In the genomic region with DNA sequence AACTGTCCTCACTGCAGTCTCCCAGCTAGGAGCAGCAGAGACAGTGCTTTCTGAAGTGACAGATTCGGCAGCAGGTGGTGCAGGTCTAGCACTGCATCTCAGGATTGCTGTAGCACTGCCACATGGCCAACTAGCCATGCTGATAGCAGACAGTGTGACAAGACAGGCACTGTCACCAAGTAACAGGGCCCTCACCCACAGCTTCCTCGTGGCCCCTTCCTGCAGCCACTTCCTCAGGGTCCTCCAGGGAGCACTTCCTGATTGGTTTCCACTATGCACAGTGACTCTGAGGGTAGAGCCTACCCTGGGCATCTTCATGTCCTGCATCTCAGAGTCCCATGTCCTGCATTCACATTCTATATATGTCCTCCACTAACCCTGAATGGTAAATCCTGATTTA, we compare ENCODE assay signal across 36 mouse cellular contexts. TPM values are rescaled to one million over a fixed set of nuclear protein-coding genes. Genes with fewer than 3 reads are reported as not detected.
DNase-seq lines count a peak whose midpoint lies in the region; ATAC-seq and TF ChIP-seq lines count a peak whose summit lies in the region.
"Had no signal": no experiment of that assay in that cellular context is flagged by ENCODE, and none has a peak within 500 bp of the region (broad histone marks: within the 10 kb centered on the region; RNA-seq: fewer than 3 reads in every experiment).

No protein-coding gene starts in this region.

- no peak overlapping the region for H3K27ac ChIP-seq in heart, adult 2 months
- H3K27ac ChIP-seq in liver, embryonic 15.5 days (replicated peaks), result peak overlapping the region; percentile 24; the same call in 1 of the 2 replicates
- H3K27ac ChIP-seq in liver, postnatal 0 days (ENCODE audit: low read depth), result no peak overlapping the region
- no peak overlapping the region for H3K27ac ChIP-seq in MEL (ENCODE audit: control insufficient read depth, low read depth, low read length)
- H3K27ac ChIP-seq: embryonic facial prominence, embryonic 10.5 days; embryonic facial prominence, embryonic 15.5 days; forebrain, embryonic 12.5 days; hindbrain, embryonic 14.5 days; left cerebral cortex, adult 2 months; limb, embryonic 12.5 days; midbrain, embryonic 13.5 days; neural tube, embryonic 13.5 days had no signal

- H3K36me3 ChIP-seq in heart, adult 2 months (ENCODE audit: control insufficient read depth, insufficient read depth, low read length), result no peaks in the 10 kb centered on the region; the same call in none of the 2 replicates
- H3K36me3 ChIP-seq in liver, embryonic 15.5 days (replicated peaks), result peaks cover 33% of the 10 kb centered on the region
- H3K36me3 ChIP-seq in liver, postnatal 0 days (replicated peaks; ENCODE audit: insufficient read depth, low read length), result peaks cover 27% of the 10 kb centered on the region
- peaks cover 0 to 8% of the 10 kb centered on the region in 2 experiments; a peak in 3 of 4 replicates for H3K36me3 ChIP-seq in MEL (ENCODE audit: control insufficient read depth in 1 of 2, insufficient read depth in 2 of 2, low read length in 2 of 2)
- H3K36me3 ChIP-seq in megakaryocyte, embryonic 14.5 days (replicated peaks; ENCODE audit: low read length), result peaks cover 66% of the 10 kb centered on the region

- no peak for TF ChIP-seq RAD21 in MEL (IDR thresholded peaks at IDR 0.05; ENCODE audit: low read depth, low read length)

- H3K4me2 ChIP-seq in liver, embryonic 15.5 days, result peak overlapping the region; percentile 30
- no peak overlapping the region for H3K4me2 ChIP-seq in liver, postnatal 0 days (ENCODE audit: low read depth, low read length)
- H3K4me2 ChIP-seq: embryonic facial prominence, embryonic 15.5 days; forebrain, embryonic 12.5 days; hindbrain, embryonic 14.5 days; limb, embryonic 12.5 days; liver, embryonic 11.5 days; midbrain, embryonic 13.5 days; neural tube, embryonic 13.5 days had no signal

- no peak for TF ChIP-seq POLR2A in heart, adult 2 months (IDR thresholded peaks at IDR 0.05; ENCODE audit: insufficient read depth, low read depth, low read length)
- TF ChIP-seq POLR2A in MEL (IDR thresholded peaks at IDR 0.05; ENCODE audit: control insufficient read depth in 1 of 2, insufficient read depth in 1 of 2, low read depth in 1 of 2, low read length in 2 of 2, poor library complexity in 1 of 2), result no peak

- intact Hi-C loops in heart, adult 2 months (cut with DNase I), result loop anchor here (5.0 kb wide), 2 partner anchors 67 to 123 kb away; no protein-coding TSS in a partner anchor
- intact Hi-C loops in heart, postnatal 36 days (cut with DNase I), result loop anchor here (5.0 to 10.0 kb wide), 3 partner anchors 67 to 480 kb away; partner anchors contain the start of gene Sin3b

- no peak for ATAC-seq in liver, embryonic 15.5 days (ENCODE audit: insufficient read depth)
- ATAC-seq in liver, postnatal 0 days, result no peak
- ATAC-seq: forebrain, postnatal 0 days; intestine, postnatal 0 days; midbrain, embryonic 13.5 days had no signal

- H3K4me1 ChIP-seq in heart, adult 2 months (ENCODE audit: control insufficient read depth, insufficient read depth, low read length), result peaks cover 14% of the 10 kb centered on the region
- peaks cover 42% of the 10 kb centered on the region for H3K4me1 ChIP-seq in liver, embryonic 15.5 days (replicated peaks)
- H3K4me1 ChIP-seq in liver, postnatal 0 days (ENCODE audit: insufficient read depth), result peaks cover 29% of the 10 kb centered on the region
- peaks cover 0 to 13% of the 10 kb centered on the region in 2 experiments; a peak in 2 of 4 replicates for H3K4me1 ChIP-seq in MEL (ENCODE audit: control insufficient read depth in 1 of 2, insufficient read depth in 2 of 2, low read length in 2 of 2)
- H3K4me1 ChIP-seq in megakaryocyte, embryonic 14.5 days, result peaks cover 77% of the 10 kb centered on the region

- peaks cover 7% of the 10 kb centered on the region for H3K79me2 ChIP-seq in heart, adult 2 months (replicated peaks; ENCODE audit: control insufficient read depth, insufficient read depth, low read length)
- H3K79me2 ChIP-seq in MEL (ENCODE audit: control insufficient read depth, insufficient read depth, low read length, poor library complexity), result peaks cover 18% of the 10 kb centered on the region

- H3K4me3 ChIP-seq in heart, adult 2 months, result no peak overlapping the region
- no peak overlapping the region for H3K4me3 ChIP-seq in liver, embryonic 15.5 days (replicated peaks)
- no peak overlapping the region for H3K4me3 ChIP-seq in liver, postnatal 0 days (ENCODE audit: low read depth, low read length)
- no peak overlapping the region for H3K4me3 ChIP-seq in MEL (ENCODE audit: control insufficient read depth in 1 of 2, insufficient read depth in 1 of 2, low read depth in 2 of 2, low read length in 2 of 2)
- peak overlapping the region; percentile 84 for H3K4me3 ChIP-seq in megakaryocyte, embryonic 14.5 days (replicated peaks)
- H3K4me3 ChIP-seq: embryonic facial prominence, embryonic 10.5 days; embryonic facial prominence, embryonic 15.5 days; forebrain, embryonic 12.5 days; left cerebral cortex, adult 2 months; limb, embryonic 12.5 days; midbrain, embryonic 13.5 days; neural tube, embryonic 13.5 days had no signal

- H3K9me3 ChIP-seq in liver, embryonic 15.5 days (replicated peaks), result no peaks in the 10 kb centered on the region
- H3K9me3 ChIP-seq in liver, postnatal 0 days (ENCODE audit: low read length), result no peaks in the 10 kb centered on the region
- H3K9me3 ChIP-seq in MEL (replicated peaks; ENCODE audit: insufficient read depth, low read length), result no peaks in the 10 kb centered on the region
- H3K9me3 ChIP-seq in megakaryocyte, embryonic 14.5 days, result no peaks in the 10 kb centered on the region
- H3K9me3 ChIP-seq: embryonic facial prominence, embryonic 10.5 days; embryonic facial prominence, embryonic 15.5 days; forebrain, embryonic 12.5 days; limb, embryonic 12.5 days; midbrain, embryonic 13.5 days; neural tube, embryonic 13.5 days had no signal

- H3K9ac ChIP-seq in heart, adult 2 months (ENCODE audit: low read depth, low read length), result peak overlapping the region; percentile 30; the same call in 1 of the 2 replicates
- H3K9ac ChIP-seq in liver, embryonic 15.5 days, result no peak overlapping the region
- no peak overlapping the region for H3K9ac ChIP-seq in liver, postnatal 0 days (replicated peaks)
- H3K9ac ChIP-seq in MEL (ENCODE audit: control insufficient read depth, low read depth, low read length, poor library complexity, severe bottlenecking), result no peak overlapping the region
- H3K9ac ChIP-seq: embryonic facial prominence, embryonic 15.5 days; forebrain, embryonic 12.5 days; forebrain, postnatal 0 days; hindbrain, embryonic 14.5 days; limb, embryonic 12.5 days; midbrain, embryonic 13.5 days; neural tube, embryonic 13.5 days had no signal

- TF ChIP-seq CTCF in heart, adult 2 months (IDR thresholded peaks at IDR 0.05), result no peak
- no peak for TF ChIP-seq CTCF in liver, postnatal 0 days (IDR thresholded peaks at IDR 0.05; ENCODE audit: low read depth)
- no peak for TF ChIP-seq CTCF in MEL (IDR thresholded peaks at IDR 0.05 in 2 of 3, conservative IDR thresholded peaks at IDR 0.05 in 1 of 3; ENCODE audit: control insufficient read depth in 1 of 3, insufficient read depth in 1 of 3, low read depth in 2 of 3, low read length in 3 of 3, poor library complexity in 1 of 3, severe bottlenecking in 1 of 3)

- peak in 1 of 2 experiments; percentile 23 for DNase-seq in heart, adult 2 months
- DNase-seq in heart, postnatal 36 days, result no peak
- DNase-seq in liver, postnatal 0 days, result no peak
- DNase-seq in MEL (ENCODE audit: low read depth, low spot score), result no peak
- no peak for DNase-seq in gastrocnemius, postnatal 10 days
- DNase-seq: adrenal gland, postnatal 14 days; cerebellum, adult 8-10 months; cerebellum, postnatal 25 days; forebrain, postnatal 0 days; gastrocnemius, postnatal 14 days; kidney, postnatal 14 days; lung, adult 2 months; lung, postnatal 14 days; thymus, adult 18-20 months; thymus, postnatal 25 days had no signal

- no peaks in the 10 kb centered on the region for H3K27me3 ChIP-seq in heart, adult 2 months (ENCODE audit: control insufficient read depth, insufficient read depth, low read length)
- H3K27me3 ChIP-seq in liver, embryonic 15.5 days, result no peaks in the 10 kb centered on the region
- no peaks in the 10 kb centered on the region for H3K27me3 ChIP-seq in liver, postnatal 0 days (ENCODE audit: insufficient read depth, low read length)
- no peaks in the 10 kb centered on the region for H3K27me3 ChIP-seq in MEL (ENCODE audit: control insufficient read depth in 1 of 2, insufficient read depth in 2 of 2, low read length in 2 of 2)
- no peaks in the 10 kb centered on the region for H3K27me3 ChIP-seq in megakaryocyte, embryonic 14.5 days (replicated peaks)
- H3K27me3 ChIP-seq: embryonic facial prominence, embryonic 15.5 days; forebrain, embryonic 12.5 days; limb, embryonic 12.5 days; midbrain, embryonic 13.5 days; neural tube, embryonic 13.5 days had no signal

- TF ChIP-seq EP300 in heart, adult 2 months (IDR thresholded peaks at IDR 0.05; ENCODE audit: insufficient read depth, low read depth, low read length), result no peak
- TF ChIP-seq EP300 in liver, postnatal 0 days (IDR thresholded peaks at IDR 0.05; ENCODE audit: low read depth), result no peak
- no peak for TF ChIP-seq EP300 in MEL (IDR thresholded peaks at IDR 0.05; ENCODE audit: low read depth in 1 of 2, low read length in 2 of 2)

- 25% methylated on average over 2 of the region's 2 CpGs for WGBS in heart, adult 2 months
- 15% methylated on average over 2 of the region's 2 CpGs for WGBS in liver, embryonic 15.5 days (ENCODE audit: insufficient replicate concordance)
- 33% methylated on average over 2 of the region's 2 CpGs for WGBS in liver, postnatal 0 days (ENCODE audit: insufficient replicate concordance)

RNA-seq across cellular contexts. Expression of gene Ap1m1, which starts 4.8 kb away (rescaled TPM):
- total RNA-seq in heart, adult 2 months (2021), result 10 to 100 TPM; 44.6 to 48.8 TPM
- polyA plus RNA-seq in heart, adult 2 months (2012; rRNA removed), result 74.3 and 77.0 TPM in 2 replicates
- 10 to 100 TPM; 49.4 to 49.6 TPM for total RNA-seq in heart, postnatal 36 days (2021)
- polyA plus RNA-seq in liver, embryonic 15.5 days (2015; fragmentation: Nextera tagmentation; extraction: Ambion mirVana), result 57.0 and 61.7 TPM in 2 replicates
- polyA plus RNA-seq in liver, postnatal 0 days (2015; fragmentation: Nextera tagmentation; extraction: Ambion mirVana), result 40.7 and 41.7 TPM in 2 replicates
- 45.7 and 47.4 TPM in 2 replicates for total RNA-seq in MEL (2012; rRNA removed)
- polyA plus RNA-seq in MEL (2012; ENCODE audit: insufficient read depth in 1 of 2, insufficient read length in 2 of 2, low read depth in 1 of 2, low replicate concordance in 2 of 2, missing spikeins in 1 of 2), result 100 to 1,000 TPM in 1 of 2 experiments, not detected in 1; 117 TPM
- 188 and 196 TPM in 2 replicates for polyA plus RNA-seq in megakaryocyte, embryonic 14.5 days (2012; ENCODE audit: insufficient read depth, low replicate concordance)
- 10 to 100 TPM; 28.7 to 35.9 TPM for total RNA-seq in gastrocnemius, postnatal 10 days (2021)

RNA-seq across cellular contexts. Expression of gene Fam32a, which starts 25.1 kb away (rescaled TPM):
- total RNA-seq in heart, adult 2 months (2021), result 10 to 100 TPM; 21.4 to 23.2 TPM
- 21.2 and 29.9 TPM in 2 replicates for polyA plus RNA-seq in heart, adult 2 months (2012; rRNA removed)
- 10 to 100 TPM; 21.2 to 25.0 TPM for total RNA-seq in heart, postnatal 36 days (2021)
- polyA plus RNA-seq in liver, embryonic 15.5 days (2015; fragmentation: Nextera tagmentation; extraction: Ambion mirVana), result 32.2 and 33.9 TPM in 2 replicates
- 27.5 and 28.4 TPM in 2 replicates for polyA plus RNA-seq in liver, postnatal 0 days (2015; fragmentation: Nextera tagmentation; extraction: Ambion mirVana)
- 42.2 and 45.5 TPM in 2 replicates for total RNA-seq in MEL (2012; rRNA removed)
- polyA plus RNA-seq in MEL (2012; ENCODE audit: insufficient read depth in 1 of 2, insufficient read length in 2 of 2, low read depth in 1 of 2, low replicate concordance in 2 of 2, missing spikeins in 1 of 2), result 10 to 100 TPM in 1 of 2 experiments, not detected in 1; 45.9 TPM
- 9.5 and 80.5 TPM in 2 replicates for polyA plus RNA-seq in megakaryocyte, embryonic 14.5 days (2012; ENCODE audit: insufficient read depth, low replicate concordance)
- 10 to 100 TPM; 14.7 to 17.9 TPM for total RNA-seq in gastrocnemius, postnatal 10 days (2021)

RNA-seq across cellular contexts. Expression of gene Gm11034, which starts 31.2 kb away (rescaled TPM):
- total RNA-seq in heart, adult 2 months (2021), result not detected
- not detected in 2 replicates for polyA plus RNA-seq in heart, adult 2 months (2012; rRNA removed)
- total RNA-seq in heart, postnatal 36 days (2021), result not detected
- polyA plus RNA-seq in liver, embryonic 15.5 days (2015; fragmentation: Nextera tagmentation; extraction: Ambion mirVana), result not detected in 2 replicates
- polyA plus RNA-seq in liver, postnatal 0 days (2015; fragmentation: Nextera tagmentation; extraction: Ambion mirVana), result not detected in 2 replicates
- total RNA-seq in MEL (2012; rRNA removed), result not detected in 2 replicates
- polyA plus RNA-seq in MEL (2012; ENCODE audit: insufficient read depth in 1 of 2, insufficient read length in 2 of 2, low read depth in 1 of 2, low replicate concordance in 2 of 2, missing spikeins in 1 of 2), result not detected
- not detected in 2 replicates for polyA plus RNA-seq in megakaryocyte, embryonic 14.5 days (2012; ENCODE audit: insufficient read depth, low replicate concordance)
- not detected for total RNA-seq in gastrocnemius, postnatal 10 days (2021)
- total RNA-seq: adrenal gland, postnatal 14 days; forebrain, postnatal 0 days; gastrocnemius, postnatal 14 days; heart, adult 18-20 months; hematopoietic stem cell, adult 5-6 weeks; layer of hippocampus, postnatal 14 days; left cerebral cortex, adult 2 months; left cerebral cortex, postnatal 25 days; megakaryocyte-erythroid progenitor cell, adult 5-6 weeks had no signal
- polyA plus RNA-seq: embryonic facial prominence, embryonic 10.5 days; embryonic facial prominence, embryonic 15.5 days; forebrain, embryonic 12.5 days; forebrain, postnatal 0 days; heart, embryonic 16.5 days; hindbrain, embryonic 14.5 days; intestine, postnatal 0 days; kidney, embryonic 14.5 days; limb, embryonic 12.5 days; liver, embryonic 11.5 days; lung, adult 2 months; midbrain, embryonic 13.5 days; neural tube, embryonic 13.5 days; small intestine, adult 2 months; stomach, embryonic 16.5 days had no signal

RNA-seq across cellular contexts. Expression of gene Cib3, which starts 32.0 kb away (rescaled TPM):
- 1 to 10 TPM in 1 of 2 experiments, under 1 TPM in 1; 0.66 to 1.5 TPM for total RNA-seq in heart, adult 2 months (2021)
- polyA plus RNA-seq in heart, adult 2 months (2012; rRNA removed), result 1.1 TPM in 2 replicates
- total RNA-seq in heart, postnatal 36 days (2021), result under 1 TPM in 1 of 2 experiments, not detected in 1; 0.57 TPM
- polyA plus RNA-seq in liver, embryonic 15.5 days (2015; fragmentation: Nextera tagmentation; extraction: Ambion mirVana), result not detected in 2 replicates
- polyA plus RNA-seq in liver, postnatal 0 days (2015; fragmentation: Nextera tagmentation; extraction: Ambion mirVana), result not detected in 2 replicates
- total RNA-seq in MEL (2012; rRNA removed), result not detected in 2 replicates
- not detected for polyA plus RNA-seq in MEL (2012; ENCODE audit: insufficient read depth in 1 of 2, insufficient read length in 2 of 2, low read depth in 1 of 2, low replicate concordance in 2 of 2, missing spikeins in 1 of 2)
- not detected in 2 replicates for polyA plus RNA-seq in megakaryocyte, embryonic 14.5 days (2012; ENCODE audit: insufficient read depth, low replicate concordance)
- total RNA-seq in gastrocnemius, postnatal 10 days (2021), result not detected
- total RNA-seq: adrenal gland, postnatal 14 days; gastrocnemius, postnatal 14 days; hematopoietic stem cell, adult 5-6 weeks; layer of hippocampus, postnatal 14 days; megakaryocyte-erythroid progenitor cell, adult 5-6 weeks had no signal
- polyA plus RNA-seq: embryonic facial prominence, embryonic 10.5 days; forebrain, embryonic 12.5 days; forebrain, postnatal 0 days; heart, embryonic 16.5 days; hindbrain, embryonic 14.5 days; kidney, embryonic 14.5 days; limb, embryonic 12.5 days; liver, embryonic 11.5 days; midbrain, embryonic 13.5 days; neural tube, embryonic 13.5 days; small intestine, adult 2 months; stomach, embryonic 16.5 days had no signal

RNA-seq across cellular contexts. Expression of gene Hsh2d, which starts 55.2 kb away (rescaled TPM):
- not detected for total RNA-seq in heart, adult 2 months (2021)
- 0.18 and 0.55 TPM in 2 replicates for polyA plus RNA-seq in heart, adult 2 months (2012; rRNA removed)
- not detected for total RNA-seq in heart, postnatal 36 days (2021)
- polyA plus RNA-seq in liver, embryonic 15.5 days (2015; fragmentation: Nextera tagmentation; extraction: Ambion mirVana), result 0.26 and 0.33 TPM in 2 replicates
- polyA plus RNA-seq in liver, postnatal 0 days (2015; fragmentation: Nextera tagmentation; extraction: Ambion mirVana), result 0.59 and 0.68 TPM in 2 replicates
- total RNA-seq in MEL (2012; rRNA removed), result 0.04 TPM in 1 of 2 replicates, not detected in the other
- polyA plus RNA-seq in MEL (2012; ENCODE audit: insufficient read depth in 1 of 2, insufficient read length in 2 of 2, low read depth in 1 of 2, low replicate concordance in 2 of 2, missing spikeins in 1 of 2), result under 1 TPM in 1 of 2 experiments, not detected in 1; 0.13 TPM
- 2.3 and 4.8 TPM in 2 replicates for polyA plus RNA-seq in megakaryocyte, embryonic 14.5 days (2012; ENCODE audit: insufficient read depth, low replicate concordance)
- not detected for total RNA-seq in gastrocnemius, postnatal 10 days (2021)
- total RNA-seq: adrenal gland, postnatal 14 days; forebrain, postnatal 0 days; gastrocnemius, postnatal 14 days; layer of hippocampus, postnatal 14 days; left cerebral cortex, adult 2 months; left cerebral cortex, postnatal 25 days had no signal
- polyA plus RNA-seq: embryonic facial prominence, embryonic 10.5 days; embryonic facial prominence, embryonic 15.5 days; forebrain, embryonic 12.5 days; forebrain, postnatal 0 days; hindbrain, embryonic 14.5 days; kidney, embryonic 14.5 days; limb, embryonic 12.5 days; neural tube, embryonic 13.5 days had no signal
